Mouse (Mus musculus) adipocyte (in vitro differentiated cells): ENCODE measurements around the gene Ngb.

ENCODE experiments used
- DNase-seq: peaks from one replicate; pipeline ENCODE4 v3.0.0-alpha.2; 2016; ENCODE audit warnings: low spot score

Gene Ngb

DNA sequence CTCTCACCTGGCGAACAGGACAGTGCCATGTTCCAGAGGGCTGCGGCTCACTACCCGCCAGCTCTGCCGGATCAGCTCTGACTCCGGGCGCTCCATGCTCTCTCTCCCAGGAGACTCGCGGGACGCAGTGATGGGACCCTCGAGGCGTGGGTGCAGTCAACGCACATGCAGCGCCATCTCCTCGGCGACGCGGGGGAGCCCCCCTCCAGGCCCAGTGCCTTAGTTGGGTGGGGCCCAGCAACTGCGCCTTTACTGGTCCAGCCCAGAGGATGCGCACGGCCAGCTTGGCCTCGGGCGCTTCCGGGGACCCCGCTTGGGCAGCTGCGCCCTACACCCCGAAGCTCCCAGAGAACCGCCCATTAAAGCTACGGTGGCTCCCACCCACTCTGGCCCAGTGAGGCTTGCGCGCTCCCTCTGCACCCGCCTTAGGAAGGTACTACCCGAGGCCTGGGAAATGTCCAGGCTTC, at the start of gene Ngb:
Gene Ngb (minus strand): TSS at position 375 of the 467 bp plus-strand sequence.
- no peak for DNase-seq

DNA sequence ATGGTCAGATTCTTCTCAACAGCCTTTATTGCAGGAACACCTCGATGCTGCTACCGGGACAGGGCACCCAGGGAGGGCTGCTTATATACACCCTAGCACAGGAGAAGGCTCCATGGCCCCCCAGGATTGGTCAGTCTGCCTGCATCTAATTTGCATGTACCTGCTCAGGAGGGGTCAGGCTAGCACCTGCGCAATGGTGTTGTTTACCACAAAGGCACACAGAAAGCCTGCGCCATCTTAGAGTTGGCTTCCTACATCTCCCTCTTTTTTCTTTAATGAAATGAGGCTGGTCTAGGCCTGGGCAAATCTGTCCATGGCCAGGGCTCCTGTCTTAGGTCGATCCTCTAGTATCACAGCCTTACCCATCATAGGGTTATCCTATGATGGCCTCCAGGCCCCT, 47.1 kb upstream of the Ngb start:
- no peak for DNase-seq

DNA sequence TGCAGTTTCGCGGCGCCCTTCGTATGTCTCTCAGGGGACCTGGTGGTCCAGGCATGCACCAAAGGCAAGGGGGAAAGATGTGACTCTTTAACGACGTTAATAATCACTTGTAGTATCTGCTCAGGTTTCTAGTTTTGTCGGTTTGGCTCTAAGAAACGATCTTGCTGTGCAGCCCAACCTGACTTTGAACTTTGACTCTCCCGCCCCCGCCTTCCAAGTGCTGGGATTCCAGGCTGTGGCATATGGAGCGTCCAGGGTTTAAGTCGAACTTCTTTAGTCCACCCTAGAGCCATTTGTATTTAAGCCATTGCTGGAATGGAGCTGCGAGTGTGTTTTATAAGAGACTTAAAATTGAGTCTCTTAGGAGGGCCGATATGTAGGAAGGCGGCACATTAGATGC, 45.8 kb upstream of the Ngb start:
- DNase-seq, result no peak

DNA sequence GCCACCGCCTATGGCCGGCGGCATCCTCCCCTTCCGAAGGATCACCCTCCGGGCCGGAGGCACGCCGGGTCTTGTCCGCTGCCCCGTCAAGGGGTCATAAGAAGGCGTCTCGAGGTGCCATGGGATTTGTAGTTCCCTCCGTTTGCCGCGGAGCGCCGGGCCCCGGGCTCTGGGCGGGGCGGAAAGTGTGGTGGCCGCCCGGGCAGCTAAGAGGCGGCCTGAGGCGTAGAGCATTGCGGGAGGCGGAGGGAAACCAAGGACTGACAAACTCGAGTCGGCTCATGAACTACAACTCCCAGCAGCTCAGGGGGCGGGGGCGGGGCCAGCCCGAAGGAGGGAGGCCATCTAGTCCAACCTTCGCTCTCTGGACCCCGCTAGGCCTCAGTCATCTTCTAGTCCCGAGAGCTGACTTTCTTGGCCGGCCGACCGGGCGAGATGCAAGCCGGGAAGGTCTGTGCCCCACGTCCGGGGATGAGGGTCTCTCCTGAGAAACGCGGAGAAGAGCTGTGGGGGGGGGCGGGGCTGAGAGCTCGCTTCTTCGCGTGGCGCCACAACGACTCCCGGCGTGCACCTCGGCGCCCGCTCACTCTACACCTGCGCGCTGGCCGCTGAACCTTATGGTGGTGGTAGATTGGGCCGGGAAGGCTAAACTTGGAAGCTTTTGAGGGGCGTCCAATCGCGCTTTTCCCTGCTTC, 45.2 kb upstream of the Ngb start, which contains the start of gene Pomt2:
Gene Pomt2 (minus strand): TSS at position 574 of the 695 bp plus-strand sequence.
- DNase-seq, result peak; percentile 96

- peak; percentile 93 for DNase-seq
These were observed 44.6 kb upstream of the Ngb start, which contains the start of gene Gstz1 for GRCm38 (mm10) chr12:87146966-87147365. Gene Gstz1 (plus strand): TSS chr12:87147165.

DNA sequence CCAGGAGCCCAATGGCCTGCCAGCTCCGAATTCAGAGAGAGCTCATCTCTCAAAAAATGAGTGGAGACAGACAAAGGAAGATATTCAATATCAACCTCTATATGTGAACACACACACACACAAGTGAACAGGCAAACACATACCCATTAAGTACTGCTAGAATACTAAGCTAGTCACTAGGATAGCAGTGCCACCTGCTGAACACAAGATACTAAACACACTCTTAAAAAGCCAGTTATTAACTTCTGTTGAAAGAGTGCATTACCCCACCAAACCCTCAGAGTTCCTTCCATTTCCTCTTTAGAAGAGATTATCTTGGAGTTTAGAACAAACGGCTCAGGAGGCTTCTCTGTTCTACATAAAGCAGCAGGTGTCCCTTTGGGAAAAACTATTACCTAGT, 39.8 kb upstream of the Ngb start:
- DNase-seq, result no peak

- no peak for DNase-seq
These were observed 36.4 kb upstream of the Ngb start for GRCm38 (mm10) chr12:87138768-87139167.

- DNase-seq, result no peak
These were observed 36.0 kb upstream of the Ngb start for GRCm38 (mm10) chr12:87138342-87138701.

DNA sequence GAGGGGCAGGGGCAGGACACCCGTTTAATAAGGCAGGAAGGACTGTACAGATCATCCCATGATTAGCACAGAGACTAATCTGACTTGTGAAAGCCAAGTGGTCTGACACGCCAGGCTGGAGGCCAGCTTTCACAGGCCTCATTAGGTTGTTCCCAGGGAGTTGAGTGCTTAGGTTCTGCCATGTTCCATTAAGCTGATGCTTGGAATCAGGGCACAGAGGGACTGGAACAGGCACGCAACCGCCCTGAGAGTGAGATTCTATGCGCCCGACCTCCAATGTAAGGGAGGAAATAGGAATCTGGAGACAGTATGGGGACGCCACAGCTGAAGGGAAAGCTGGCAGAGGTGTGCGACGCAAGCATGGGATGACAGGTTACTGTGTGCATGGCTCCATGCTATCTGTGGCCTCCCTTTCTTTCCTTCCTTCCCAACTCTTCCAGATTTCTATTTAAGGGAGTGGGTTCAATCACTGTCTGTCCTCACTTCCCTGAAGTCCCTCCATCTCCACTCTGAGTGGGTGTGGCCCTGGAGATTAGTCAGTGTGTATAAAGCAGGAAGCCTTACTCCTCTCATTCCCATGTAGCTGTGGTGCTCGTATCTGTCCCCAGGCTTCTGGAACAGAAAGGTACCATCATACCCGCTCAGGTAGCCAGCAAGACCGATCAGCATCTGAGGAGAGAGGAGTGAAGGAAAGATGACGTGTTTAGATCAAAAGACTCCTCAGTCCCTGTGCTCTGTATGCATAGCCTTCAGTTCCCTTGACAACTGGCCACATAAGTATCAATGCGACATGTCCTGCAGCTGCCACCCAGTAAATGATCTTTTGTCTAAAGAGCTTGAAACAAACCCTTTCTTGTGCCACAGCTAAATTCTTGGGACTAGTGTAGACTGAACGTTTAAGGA, 35.4 kb upstream of the Ngb start:
- no peak for DNase-seq

DNA sequence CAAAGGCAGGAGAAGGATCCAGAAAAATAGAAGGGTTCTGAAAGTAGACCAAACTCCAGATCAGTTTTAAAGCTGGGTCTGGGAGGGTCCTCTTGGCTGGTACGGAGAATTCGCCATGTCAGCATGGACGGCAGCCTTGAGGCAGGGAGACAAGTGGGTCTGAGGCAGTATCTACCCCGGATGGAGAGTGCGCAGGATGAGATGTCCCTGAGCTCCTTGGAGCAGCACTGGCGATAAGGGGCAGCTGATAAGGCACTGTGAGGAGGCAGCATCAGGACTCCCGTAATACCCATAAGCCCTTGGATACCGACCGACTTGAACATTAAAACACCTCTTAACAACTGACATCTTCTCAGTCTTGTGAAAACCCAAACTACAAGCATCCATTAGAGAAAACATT, 30.4 kb upstream of the Ngb start:
- no peak for DNase-seq

GRCm38 (mm10) chr12:87132210-87132609, 29.9 kb upstream of the Ngb start:
- no peak for DNase-seq

- peak; percentile 60 for DNase-seq
These were observed 29.3 kb upstream of the Ngb start for GRCm38 (mm10) chr12:87131619-87132018.

- DNase-seq, result no peak
These were observed 28.8 kb upstream of the Ngb start for GRCm38 (mm10) chr12:87131181-87131580.

DNA sequence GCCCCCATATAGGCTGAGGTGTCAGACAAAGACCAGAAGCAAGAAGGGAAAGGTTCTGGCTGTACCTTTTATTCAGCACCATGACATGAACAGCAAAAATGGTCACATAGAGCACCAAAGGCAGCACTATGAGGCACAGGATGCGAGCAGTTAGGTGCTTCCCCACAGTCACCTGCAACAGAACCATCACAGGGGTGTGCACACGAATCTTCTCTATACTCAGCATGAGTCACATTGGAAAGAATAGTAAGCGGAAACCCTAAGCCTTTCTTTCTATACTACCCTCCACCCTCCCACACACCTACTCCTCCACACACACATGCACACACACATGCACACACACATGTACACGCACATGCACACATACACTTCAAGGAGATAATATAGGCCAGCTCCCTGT, 27.9 kb upstream of the Ngb start:
- no peak for DNase-seq

- no peak for DNase-seq
These were observed 24.9 kb upstream of the Ngb start for GRCm38 (mm10) chr12:87127256-87127655.

DNA sequence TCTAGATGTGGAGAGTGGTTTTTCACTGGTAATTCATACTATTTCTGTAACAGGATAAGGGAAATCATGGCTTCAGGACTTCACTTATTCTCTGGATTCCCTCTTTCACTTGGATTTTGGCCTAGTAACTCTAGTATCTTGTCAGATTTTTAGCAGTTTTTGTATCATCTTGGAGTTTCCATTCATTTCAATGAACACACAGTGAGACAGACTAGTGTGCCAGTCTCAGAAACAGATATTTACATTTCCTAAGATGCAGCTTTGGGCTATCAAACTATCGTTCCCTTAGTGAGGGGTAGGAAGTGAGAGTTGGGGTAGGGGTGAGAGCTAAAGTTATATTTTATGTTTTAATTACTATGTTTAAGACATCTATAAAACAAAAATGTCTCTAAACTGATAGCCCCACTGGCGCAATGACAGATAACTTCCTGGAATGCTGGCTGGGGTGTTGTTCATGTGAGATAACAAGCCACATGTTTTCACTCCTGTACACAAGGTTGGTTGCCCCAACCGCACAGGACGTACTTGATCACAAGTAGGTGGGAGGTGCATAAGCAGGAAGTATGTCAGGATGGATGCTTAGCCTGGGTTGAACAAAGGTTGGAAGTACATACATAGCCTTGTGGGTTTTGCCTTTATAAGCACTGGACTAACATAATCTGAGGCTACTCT, 19.7 kb upstream of the Ngb start:
- DNase-seq, result no peak

DNA sequence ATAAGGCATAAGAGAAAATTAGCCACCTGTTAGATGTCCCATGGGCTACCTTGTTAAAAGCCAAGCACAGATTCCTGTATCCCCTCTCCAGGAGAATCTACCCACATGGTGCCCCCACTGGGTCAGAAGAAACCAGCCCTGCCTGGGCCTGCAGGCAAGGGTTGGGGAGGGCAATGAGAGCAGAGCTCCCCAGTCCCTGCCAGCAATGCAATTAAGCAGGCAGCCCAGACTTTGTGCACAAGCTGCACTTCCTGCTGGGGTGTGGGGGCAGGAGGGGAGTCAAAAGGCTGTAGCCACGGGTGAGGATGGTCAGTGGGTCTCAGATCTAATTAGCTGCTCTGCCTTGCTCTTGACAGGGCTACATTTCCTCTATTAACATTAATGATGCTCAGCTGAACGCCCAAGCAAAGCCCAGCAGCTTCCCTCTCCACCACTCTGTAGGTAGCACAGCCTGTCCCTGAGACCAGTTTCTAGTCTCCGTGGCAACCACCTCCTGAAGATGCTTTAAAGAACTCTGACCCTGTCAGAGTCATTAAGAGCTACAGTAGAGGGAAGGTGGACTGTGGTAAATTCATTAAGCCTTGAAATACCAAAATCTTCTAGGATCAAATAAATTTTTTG, 5.1 kb upstream of the Ngb start:
- DNase-seq, result no peak

DNA sequence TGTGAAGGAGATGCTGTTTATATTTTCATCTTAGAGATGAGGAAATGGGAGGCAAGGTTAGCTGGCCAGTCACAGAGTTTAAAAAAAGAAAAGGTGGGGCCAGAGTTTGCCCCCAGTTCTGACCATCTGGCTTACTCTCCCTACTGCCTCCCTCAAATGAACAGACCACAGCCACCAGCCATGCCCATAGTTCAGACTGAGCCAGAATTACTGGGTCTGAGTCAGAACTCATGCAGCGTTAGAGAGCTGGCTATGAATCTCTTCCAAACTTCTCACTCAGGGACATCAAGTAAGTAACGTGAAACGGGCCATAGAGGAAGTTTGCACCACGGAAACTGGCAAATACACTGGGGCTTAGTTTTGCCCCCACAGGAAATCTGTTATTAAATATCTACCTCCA, 2.5 kb upstream of the Ngb start:
- DNase-seq, result no peak

- no peak for DNase-seq
These were observed 1.1 kb upstream of the Ngb start for GRCm38 (mm10) chr12:87103471-87103870.

GRCm38 (mm10) chr12:87100331-87100730, 2.0 kb downstream of the Ngb start:
- DNase-seq, result peak; percentile 82

DNA sequence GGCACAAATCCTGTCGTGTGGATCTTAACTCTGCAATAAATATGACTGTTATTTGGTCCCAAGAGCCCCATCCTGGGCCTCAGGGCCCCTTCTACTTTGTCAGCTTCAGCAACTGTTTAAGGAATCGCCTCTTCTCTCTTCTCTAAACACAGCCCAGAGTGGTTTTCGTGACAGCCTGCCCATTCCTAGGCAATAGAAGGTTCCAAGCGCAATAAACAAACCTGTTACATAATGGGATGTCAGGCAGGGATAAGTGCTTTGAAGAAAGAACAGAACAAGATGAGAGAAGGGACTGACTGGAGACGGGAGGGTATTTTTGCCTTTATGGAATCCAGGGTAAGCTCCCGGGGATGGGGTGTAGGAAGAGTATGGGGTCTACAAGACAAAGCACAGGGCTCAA, 8.7 kb downstream of the Ngb start:
- DNase-seq, result no peak

DNA sequence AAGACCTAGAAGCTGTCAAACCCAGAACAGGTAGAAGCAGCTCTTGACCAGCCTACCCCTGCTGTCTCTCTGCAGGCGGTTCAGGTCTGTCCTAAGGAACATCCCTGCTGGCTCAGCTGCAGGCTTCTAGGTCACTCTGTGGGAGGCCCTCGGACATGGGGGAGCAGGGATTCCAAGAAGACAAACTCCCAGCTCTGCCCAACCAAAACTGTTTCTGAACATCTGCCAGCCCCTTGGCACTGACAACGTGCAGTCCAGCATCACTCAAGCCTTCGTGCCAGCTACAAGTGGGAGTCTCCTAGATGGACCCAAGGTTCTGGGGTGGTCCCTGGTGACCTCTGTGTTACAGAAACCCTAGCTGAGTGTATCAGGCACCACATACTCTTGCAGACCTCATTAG, 9.1 kb downstream of the Ngb start:
- peak; percentile 21 for DNase-seq
